Mouse (Mus musculus): ENCODE results near the gene Gm3435.
"Not testable (repeated sequence)": the region's sequence is repeated elsewhere in the genome, so short reads cannot be mapped to it uniquely, and the experiment has no call there.

- TF ChIP-seq CTCF (IDR thresholded peaks at IDR 0.05; ENCODE audit: borderline replicate concordance, control insufficient read depth, extremely low read depth, insufficient read depth, low read length, poor library complexity); POLR2A (IDR thresholded peaks at IDR 0.05; ENCODE audit: control insufficient read depth, extremely low read depth, insufficient read depth, low read length, poor library complexity): not testable (repeated sequence)
Observed at GRCm38 (mm10) chr17:15024502-15025193, 14.7 kb downstream of the Gm3435 start.

All from thymus, adult 2 months (tissue).